Mouse (Mus musculus) liver, postnatal 0 days (tissue): ENCODE measurements around the gene Wdr45b.

Experiments
- CTCF ChIP-seq: sonication (generic); IDR thresholded peaks from 2 replicates; pipeline ENCODE4 v1.5.1; 2016; ENCODE audit warnings: antibody characterized with exemption, low read depth
- EP300 ChIP-seq: IDR thresholded peaks from 2 replicates; pipeline ENCODE4 v1.6.1; 2016; ENCODE audit warnings: antibody characterized with exemption, low read depth, mild to moderate bottlenecking

DNA sequence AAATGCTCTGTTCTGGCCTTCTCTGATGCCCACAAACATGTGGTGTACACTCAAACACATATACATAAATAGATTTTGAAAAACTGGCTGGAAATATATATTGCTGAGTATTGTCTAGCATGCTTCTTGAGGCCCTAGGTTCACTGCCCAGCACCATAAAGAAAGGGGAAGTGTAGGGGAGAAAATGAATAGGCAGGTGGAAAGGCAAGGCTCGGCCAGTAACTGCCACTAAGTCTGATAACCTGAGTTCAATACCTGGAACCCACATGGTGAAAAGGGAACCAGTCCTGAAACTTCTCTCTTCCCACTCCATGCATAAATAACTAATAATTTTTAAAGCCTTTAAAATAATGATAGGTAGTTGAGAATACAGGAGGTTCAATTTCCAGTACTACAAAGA is 14.6 kb downstream of the Wdr45b start:
- no peak for TF ChIP-seq CTCF
- no peak for TF ChIP-seq EP300
